Mouse (Mus musculus): ENCODE data around the gene Ranbp17.

GRCm38 (mm10) chr11:33294063-33294462, 219.5 kb downstream of the Ranbp17 start:
- TF ChIP-seq CTCF (IDR thresholded peaks at IDR 0.05; ENCODE audit: low read depth) (no peak), EP300 (optimal IDR thresholded peaks at IDR 0.05) (no peak)

Measured in stomach, postnatal 0 days (tissue).